Mouse (Mus musculus) liver, embryonic 14.5 days (tissue): Measurements from ENCODE around the gene Hist1h1d. TPM values are rescaled to one million over a fixed set of nuclear protein-coding genes. Genes with fewer than 3 reads are reported as not detected.
A peak's percentile ranks its signal among the peaks of the same experiment; 100 is the strongest.

ENCODE experiments used
- ATAC-seq: fragments of 200-750 bp; cut with Nextera tagmentation; 2 replicates; pipeline ENCODE4 v1.8.0; 2017; ENCODE audit warnings: moderate number of reproducible peaks, mild to moderate bottlenecking, moderate library complexity; ENCODE audit not compliant: insufficient read depth
- DNase-seq, 3 experiments: peaks; one replicate each; pipeline ENCODE4 v3.0.0-alpha.2; 2012 to 2013; ENCODE audit warnings: low read depth in 3 of 3, low spot score in 3 of 3
- H3K27ac ChIP-seq: fragments of 300-500 bp; sonication (generic); 2 replicates; pipeline ENCODE4 v1.5.1; 2014; ENCODE audit warnings: moderate library complexity, mild to moderate bottlenecking, control low read depth, inconsistent platforms
- H3K27me3 ChIP-seq: fragments of 300-500 bp; sonication (generic); 2 replicates; pipeline ENCODE4 v1.6.1; 2014; ENCODE audit warnings: mild to moderate bottlenecking, low read length, moderate library complexity; ENCODE audit not compliant: control insufficient read depth, insufficient read depth
- H3K36me3 ChIP-seq: fragments of 300-500 bp; sonication (generic); replicated peaks from 2 replicates; pipeline ENCODE4 v1.6.1; 2014; ENCODE audit warnings: low read depth; ENCODE audit not compliant: control insufficient read depth, insufficient read depth
- H3K4me1 ChIP-seq, 2 experiments: fragments of 200-500 bp in 1 of 2; fragments of 300-500 bp in 1 of 2; sonication (generic) in 1 of 2; replicated peaks; 2 replicates each; pipeline ENCODE4 v1.6.1; 2012 to 2014; ENCODE audit warnings: antibody characterized with exemption in 1 of 2, inconsistent platforms in 1 of 2, low read length in 1 of 2; ENCODE audit not compliant: control insufficient read depth in 2 of 2, insufficient read depth in 2 of 2
- H3K4me2 ChIP-seq: fragments of 300-500 bp; sonication (generic); 2 replicates; pipeline ENCODE4 v1.6.1; 2014; ENCODE audit warnings: low read depth, mild to moderate bottlenecking, control low read depth, moderate library complexity
- H3K4me3 ChIP-seq, 2 experiments: fragments of 200-500 bp in 1 of 2; fragments of 300-500 bp in 1 of 2; sonication (generic) in 1 of 2; 2 replicates each; pipeline ENCODE4 v1.5.1; 2012 to 2014; ENCODE audit warnings: low read depth in 2 of 2, low read length in 2 of 2, mild to moderate bottlenecking in 2 of 2, control low read depth in 1 of 2, inconsistent platforms in 1 of 2, moderate library complexity in 1 of 2; ENCODE audit not compliant: insufficient read depth in 1 of 2
- H3K9ac ChIP-seq: fragments of 300-500 bp; sonication (generic); replicated peaks from 2 replicates; pipeline ENCODE4 v1.6.1; 2014; ENCODE audit warnings: mild to moderate bottlenecking, control low read depth, moderate library complexity
- H3K9me3 ChIP-seq: fragments of 300-500 bp; sonication (generic); 2 replicates; pipeline ENCODE4 v1.6.1; 2016; ENCODE audit warnings: low read length, mixed read lengths; ENCODE audit not compliant: control insufficient read depth
- CTCF ChIP-seq: IDR thresholded peaks from 2 replicates; pipeline ENCODE4 v1.5.1; 2016; ENCODE audit warnings: antibody characterized with exemption, low read depth, control low read depth
- EP300 ChIP-seq: IDR thresholded peaks from 2 replicates; pipeline ENCODE4 v1.6.1; 2016; ENCODE audit warnings: antibody characterized with exemption, low read depth
- WGBS: fragments of 180-500 bp; shearing (Covaris S2); extraction: QIAGEN DNeasy Blood & Tissue Kit; methylation state at CpG from one replicate; pipeline ENCODE4 v1.1.7; 2014; ENCODE audit not compliant: insufficient replicate concordance; 5-methylcytosine and 5-hydroxymethylcytosine counted together
- polyA plus RNA-seq, 2 experiments: library from polyadenylated mRNA; depleted of rRNA in 1 of 2; stranded (reverse) in 1 of 2; unstranded in 1 of 2; fragments of >200 nt; fragmentation: Nextera tagmentation in 1 of 2; extraction: Ambion mirVana in 1 of 2; gene quantifications; 2 replicates each; pipeline versions ENCODE4 v1.2.1 to v1.2.3; 2012 to 2014

Gene Hist1h1d
- polyA plus RNA-seq, 2 experiments: 0.70 to 1.2 TPM

- DNase-seq (no peak), ATAC-seq (no peak)
- 39% methylated on average over 1 of the region's 1 CpGs for WGBS
- no peak overlapping the region for H3K4me3 ChIP-seq
- H3K36me3 ChIP-seq: no peaks in the 10 kb centered on the region
- H3K9ac ChIP-seq: no peak overlapping the region
- no peaks in the 10 kb centered on the region for H3K9me3 ChIP-seq
- TF ChIP-seq CTCF: no peak
- TF ChIP-seq EP300: no peak
- H3K27me3 ChIP-seq: no peaks in the 10 kb centered on the region
- no peak overlapping the region for H3K4me2 ChIP-seq
- H3K4me1 ChIP-seq: peaks cover 16 to 18% of the 10 kb centered on the region in 2 experiments
- H3K27ac ChIP-seq: no peak overlapping the region
These were observed 42.9 kb upstream of the Hist1h1d start for GRCm38 (mm10) chr13:23510127-23510526.

GRCm38 (mm10) chr13:23513517-23513916 lies 39.5 kb upstream of the Hist1h1d start:
- Histone ChIP-seq H3K4me3 (no peak overlapping the region), H3K27ac (no peak overlapping the region), H3K27me3 (no peaks in the 10 kb centered on the region), H3K36me3 (no peaks in the 10 kb centered on the region), H3K4me2 (no peak overlapping the region), H3K9me3 (no peaks in the 10 kb centered on the region), H3K4me1 (peaks cover 0 to 10% of the 10 kb centered on the region in 2 experiments; a peak in 2 of 4 replicates), H3K9ac (no peak overlapping the region)
- TF ChIP-seq CTCF: no peak
- no peak for TF ChIP-seq EP300
- no peak for DNase-seq
- ATAC-seq: no peak
- WGBS: 81% methylated on average over 1 of the region's 1 CpGs

GRCm38 (mm10) chr13:23515281-23515680 lies 37.8 kb upstream of the Hist1h1d start:
- Histone ChIP-seq H3K4me1 (peaks cover 0 to 18% of the 10 kb centered on the region in 2 experiments; a peak in 3 of 4 replicates), H3K27ac (no peak overlapping the region), H3K27me3 (no peaks in the 10 kb centered on the region), H3K9me3 (no peaks in the 10 kb centered on the region), H3K36me3 (no peaks in the 10 kb centered on the region), H3K4me2 (no peak overlapping the region), H3K9ac (no peak overlapping the region), H3K4me3 (no peak overlapping the region)
- ATAC-seq (no peak), DNase-seq (no peak)
- TF ChIP-seq EP300 (no peak), CTCF (no peak)
- 62% methylated on average over 5 of the region's 5 CpGs for WGBS

GRCm38 (mm10) chr13:23515826-23516620 lies 37.0 kb upstream of the Hist1h1d start:
- H3K4me3 ChIP-seq: peak overlapping the region; percentile 39 to 64; a peak in 3 of 4 replicates
- no peak for TF ChIP-seq EP300
- TF ChIP-seq CTCF: no peak
- peak overlapping the region; percentile 99 for H3K4me2 ChIP-seq
- DNase-seq (no peak), ATAC-seq (no peak)
- H3K9me3 ChIP-seq: no peaks in the 10 kb centered on the region
- peaks cover 3 to 19% of the 10 kb centered on the region in 2 experiments for H3K4me1 ChIP-seq
- H3K9ac ChIP-seq: peak overlapping the region; percentile 50
- no peaks in the 10 kb centered on the region for H3K27me3 ChIP-seq
- WGBS: 52% methylated on average over 15 of the region's 15 CpGs
- H3K36me3 ChIP-seq: no peaks in the 10 kb centered on the region
- no peak overlapping the region for H3K27ac ChIP-seq

GRCm38 (mm10) chr13:23516822-23517602 lies 36.0 kb upstream of the Hist1h1d start:
- ATAC-seq: peak; percentile 64
- under 1% methylated on average over 19 of the region's 19 CpGs for WGBS
- peak overlapping the region; percentile 77 for H3K27ac ChIP-seq
- H3K9ac ChIP-seq: peak overlapping the region; percentile 66
- H3K4me1 ChIP-seq: peaks cover 7 to 17% of the 10 kb centered on the region in 2 experiments
- no peaks in the 10 kb centered on the region for H3K9me3 ChIP-seq
- TF ChIP-seq EP300 (peak; percentile 51), CTCF (no peak)
- no peaks in the 10 kb centered on the region for H3K36me3 ChIP-seq
- no peaks in the 10 kb centered on the region for H3K27me3 ChIP-seq
- DNase-seq: peak in 1 of 3 experiments; percentile 67
- H3K4me2 ChIP-seq: peak overlapping the region; percentile 99
- H3K4me3 ChIP-seq: peak overlapping the region; percentile 64 to 76
